Mouse (Mus musculus) c-Kit-positive CD71-positive TER-119-negative erythroid progenitor cells, embryonic 14.5 days (primary cell): Measurements from ENCODE around the gene 1110032F04Rik.
"Not testable (repeated sequence)": the region's sequence is repeated elsewhere in the genome, so short reads cannot be mapped to it uniquely, and the experiment has no call there.

Source experiments
- DNase-seq: peaks from one replicate; pipeline ENCODE4 v3.0.0-alpha.2; 2013; ENCODE audit warnings: low read depth

1110032F04Rik gene

GRCm38 (mm10) chr3:68869211-68869690 lies at the start of gene 1110032F04Rik:
Gene 1110032F04Rik (plus strand): TSS chr3:68869586.
- DNase-seq: peak; percentile 20

- no peak for DNase-seq
Observed at GRCm38 (mm10) chr3:68821406-68821805, 48.0 kb upstream of the 1110032F04Rik start.

GRCm38 (mm10) chr3:68821926-68822341 lies 47.5 kb upstream of the 1110032F04Rik start:
- no peak for DNase-seq

GRCm38 (mm10) chr3:68823876-68824764 lies 45.3 kb upstream of the 1110032F04Rik start:
- DNase-seq: no peak

- no peak for DNase-seq
Observed at GRCm38 (mm10) chr3:68824765-68825090, 44.7 kb upstream of the 1110032F04Rik start.

GRCm38 (mm10) chr3:68825151-68825550 lies 44.2 kb upstream of the 1110032F04Rik start:
- DNase-seq: no peak

GRCm38 (mm10) chr3:68827671-68828070 lies 41.7 kb upstream of the 1110032F04Rik start:
- DNase-seq: no peak

GRCm38 (mm10) chr3:68829944-68830343 lies 39.4 kb upstream of the 1110032F04Rik start:
- no peak for DNase-seq

- no peak for DNase-seq
Observed at GRCm38 (mm10) chr3:68836857-68837499, 32.4 kb upstream of the 1110032F04Rik start.

GRCm38 (mm10) chr3:68840206-68840605 lies 29.2 kb upstream of the 1110032F04Rik start:
- no peak for DNase-seq

GRCm38 (mm10) chr3:68844025-68844424 lies 25.4 kb upstream of the 1110032F04Rik start:
- DNase-seq: no peak

GRCm38 (mm10) chr3:68848323-68848722 lies 21.1 kb upstream of the 1110032F04Rik start:
- no peak for DNase-seq

GRCm38 (mm10) chr3:68852414-68852813 lies 17.0 kb upstream of the 1110032F04Rik start:
- DNase-seq: no peak

GRCm38 (mm10) chr3:68869691-68870567 lies 543 bp downstream of the 1110032F04Rik start:
- no peak for DNase-seq

GRCm38 (mm10) chr3:68870568-68870950 lies 1.2 kb downstream of the 1110032F04Rik start:
- no peak for DNase-seq

GRCm38 (mm10) chr3:68874079-68874478 lies 4.7 kb downstream of the 1110032F04Rik start:
- DNase-seq: no peak

- DNase-seq: no peak
Observed at GRCm38 (mm10) chr3:68886845-68887244, 17.5 kb downstream of the 1110032F04Rik start.

GRCm38 (mm10) chr3:68895426-68895825 lies 26.0 kb downstream of the 1110032F04Rik start:
- no peak for DNase-seq

- DNase-seq: no peak
Observed at GRCm38 (mm10) chr3:68897154-68897553, 27.8 kb downstream of the 1110032F04Rik start.

- DNase-seq: not testable (repeated sequence)
Observed at GRCm38 (mm10) chr3:68902636-68903035, 33.2 kb downstream of the 1110032F04Rik start.

GRCm38 (mm10) chr3:68904902-68905778 lies 35.8 kb downstream of the 1110032F04Rik start:
- no peak for DNase-seq
